Mouse (Mus musculus) liver, embryonic 14.5 days (tissue): ENCODE results near the gene Pear1. TPM values are rescaled to one million over a fixed set of nuclear protein-coding genes. Genes with fewer than 3 reads are reported as not detected.

ENCODE experiments used
- ATAC-seq: fragments of 200-750 bp; cut with Nextera tagmentation; 2 replicates; pipeline ENCODE4 v1.8.0; 2017; ENCODE audit warnings: moderate number of reproducible peaks, mild to moderate bottlenecking, moderate library complexity; ENCODE audit not compliant: insufficient read depth
- DNase-seq, 3 experiments: peaks; one replicate each; pipeline ENCODE4 v3.0.0-alpha.2; 2012 to 2013; ENCODE audit warnings: low read depth in 3 of 3, low spot score in 3 of 3
- H3K27ac ChIP-seq: fragments of 300-500 bp; sonication (generic); 2 replicates; pipeline ENCODE4 v1.5.1; 2014; ENCODE audit warnings: moderate library complexity, mild to moderate bottlenecking, control low read depth, inconsistent platforms
- H3K27me3 ChIP-seq: fragments of 300-500 bp; sonication (generic); 2 replicates; pipeline ENCODE4 v1.6.1; 2014; ENCODE audit warnings: mild to moderate bottlenecking, low read length, moderate library complexity; ENCODE audit not compliant: control insufficient read depth, insufficient read depth
- H3K36me3 ChIP-seq: fragments of 300-500 bp; sonication (generic); replicated peaks from 2 replicates; pipeline ENCODE4 v1.6.1; 2014; ENCODE audit warnings: low read depth; ENCODE audit not compliant: control insufficient read depth, insufficient read depth
- H3K4me1 ChIP-seq, 2 experiments: fragments of 200-500 bp in 1 of 2; fragments of 300-500 bp in 1 of 2; sonication (generic) in 1 of 2; replicated peaks; 2 replicates each; pipeline ENCODE4 v1.6.1; 2012 to 2014; ENCODE audit warnings: antibody characterized with exemption in 1 of 2, inconsistent platforms in 1 of 2, low read length in 1 of 2; ENCODE audit not compliant: control insufficient read depth in 2 of 2, insufficient read depth in 2 of 2
- H3K4me2 ChIP-seq: fragments of 300-500 bp; sonication (generic); 2 replicates; pipeline ENCODE4 v1.6.1; 2014; ENCODE audit warnings: low read depth, mild to moderate bottlenecking, control low read depth, moderate library complexity
- H3K4me3 ChIP-seq, 2 experiments: fragments of 200-500 bp in 1 of 2; fragments of 300-500 bp in 1 of 2; sonication (generic) in 1 of 2; 2 replicates each; pipeline ENCODE4 v1.5.1; 2012 to 2014; ENCODE audit warnings: low read depth in 2 of 2, low read length in 2 of 2, mild to moderate bottlenecking in 2 of 2, control low read depth in 1 of 2, inconsistent platforms in 1 of 2, moderate library complexity in 1 of 2; ENCODE audit not compliant: insufficient read depth in 1 of 2
- H3K9ac ChIP-seq: fragments of 300-500 bp; sonication (generic); replicated peaks from 2 replicates; pipeline ENCODE4 v1.6.1; 2014; ENCODE audit warnings: mild to moderate bottlenecking, control low read depth, moderate library complexity
- H3K9me3 ChIP-seq: fragments of 300-500 bp; sonication (generic); 2 replicates; pipeline ENCODE4 v1.6.1; 2016; ENCODE audit warnings: low read length, mixed read lengths; ENCODE audit not compliant: control insufficient read depth
- CTCF ChIP-seq: IDR thresholded peaks from 2 replicates; pipeline ENCODE4 v1.5.1; 2016; ENCODE audit warnings: antibody characterized with exemption, low read depth, control low read depth
- EP300 ChIP-seq: IDR thresholded peaks from 2 replicates; pipeline ENCODE4 v1.6.1; 2016; ENCODE audit warnings: antibody characterized with exemption, low read depth
- WGBS: fragments of 180-500 bp; shearing (Covaris S2); extraction: QIAGEN DNeasy Blood & Tissue Kit; methylation state at CpG from one replicate; pipeline ENCODE4 v1.1.7; 2014; ENCODE audit not compliant: insufficient replicate concordance; 5-methylcytosine and 5-hydroxymethylcytosine counted together
- polyA plus RNA-seq, 2 experiments: library from polyadenylated mRNA; depleted of rRNA in 1 of 2; stranded (reverse) in 1 of 2; unstranded in 1 of 2; fragments of >200 nt; fragmentation: Nextera tagmentation in 1 of 2; extraction: Ambion mirVana in 1 of 2; gene quantifications; 2 replicates each; pipeline versions ENCODE4 v1.2.1 to v1.2.3; 2012 to 2014

The Pear1 gene
- polyA plus RNA-seq, 2 experiments: 3.8 to 5.4 TPM

- no peak for TF ChIP-seq EP300
- no peak for TF ChIP-seq CTCF
- ATAC-seq (no peak), DNase-seq (no peak)
- Histone ChIP-seq H3K4me1 (no peaks in the 10 kb centered on the region), H3K4me3 (no peak overlapping the region), H3K4me2 (no peak overlapping the region), H3K27ac (no peak overlapping the region), H3K36me3 (no peaks in the 10 kb centered on the region), H3K9ac (no peak overlapping the region), H3K9me3 (no peaks in the 10 kb centered on the region), H3K27me3 (peaks cover 21% of the 10 kb centered on the region)
- WGBS: 43% methylated on average over 10 of the region's 10 CpGs
These were observed 11.2 kb downstream of the Pear1 start for GRCm38 (mm10) chr3:87812873-87813272.

GRCm38 (mm10) chr3:87812413-87812812, 11.7 kb downstream of the Pear1 start:
- ATAC-seq: no peak
- H3K9ac ChIP-seq: no peak overlapping the region
- H3K4me2 ChIP-seq: no peak overlapping the region
- H3K4me1 ChIP-seq: no peaks in the 10 kb centered on the region
- H3K27me3 ChIP-seq: peaks cover 18% of the 10 kb centered on the region
- H3K27ac ChIP-seq: no peak overlapping the region
- no peaks in the 10 kb centered on the region for H3K36me3 ChIP-seq
- no peaks in the 10 kb centered on the region for H3K9me3 ChIP-seq
- no peak overlapping the region for H3K4me3 ChIP-seq
- 54% methylated on average over 4 of the region's 4 CpGs for WGBS
- no peak for TF ChIP-seq EP300
- no peak for TF ChIP-seq CTCF
- DNase-seq: no peak

GRCm38 (mm10) chr3:87811297-87811696, 12.8 kb downstream of the Pear1 start:
- H3K27me3 ChIP-seq: peaks cover 17% of the 10 kb centered on the region
- TF ChIP-seq EP300 (no peak), CTCF (no peak)

GRCm38 (mm10) chr3:87809322-87809962, 14.7 kb downstream of the Pear1 start:
- Histone ChIP-seq H3K4me2 (no peak overlapping the region), H3K36me3 (no peaks in the 10 kb centered on the region), H3K4me3 (no peak overlapping the region), H3K9ac (no peak overlapping the region), H3K27me3 (peaks cover 21% of the 10 kb centered on the region), H3K4me1 (no peaks in the 10 kb centered on the region), H3K27ac (no peak overlapping the region), H3K9me3 (no peaks in the 10 kb centered on the region)
- TF ChIP-seq EP300 (no peak), CTCF (no peak)
- ATAC-seq (no peak), DNase-seq (no peak)
- 8% methylated on average over 28 of the region's 28 CpGs for WGBS

More at GRCm38 (mm10) chr3:87811297-87811696, 12.8 kb downstream of the Pear1 start:
- Histone ChIP-seq H3K4me2 (no peak overlapping the region), H3K4me1 (no peaks in the 10 kb centered on the region), H3K9me3 (no peaks in the 10 kb centered on the region), H3K27ac (no peak overlapping the region), H3K36me3 (no peaks in the 10 kb centered on the region), H3K9ac (no peak overlapping the region), H3K4me3 (no peak overlapping the region)
- ATAC-seq (no peak), DNase-seq (no peak)
- 54% methylated on average over 8 of the region's 8 CpGs for WGBS

GRCm38 (mm10) chr3:87804038-87804677, 19.9 kb downstream of the Pear1 start:
- DNase-seq: no peak
- ATAC-seq: no peak
- WGBS: 4% methylated on average over 26 of the region's 26 CpGs

More at GRCm38 (mm10) chr3:87804038-87804677, 19.9 kb downstream of the Pear1 start:
- Histone ChIP-seq H3K9me3 (no peaks in the 10 kb centered on the region), H3K36me3 (no peaks in the 10 kb centered on the region), H3K27me3 (peaks cover 21% of the 10 kb centered on the region), H3K4me2 (peak overlapping the region; percentile 40), H3K9ac (no peak overlapping the region), H3K4me1 (no peaks in the 10 kb centered on the region), H3K4me3 (peak overlapping the region in 1 of 2 experiments; percentile 10; a peak in 1 of 4 replicates), H3K27ac (no peak overlapping the region)
- TF ChIP-seq EP300: no peak
- no peak for TF ChIP-seq CTCF
